Mouse (Mus musculus): ENCODE measurements around the gene Dusp15. TPM values are rescaled to one million over a fixed set of nuclear protein-coding genes. Genes with fewer than 3 reads are reported as not detected.

Gene Dusp15
- polyA plus RNA-seq, 1 experiment from 2014 or later = 0.60 TPM

DNA sequence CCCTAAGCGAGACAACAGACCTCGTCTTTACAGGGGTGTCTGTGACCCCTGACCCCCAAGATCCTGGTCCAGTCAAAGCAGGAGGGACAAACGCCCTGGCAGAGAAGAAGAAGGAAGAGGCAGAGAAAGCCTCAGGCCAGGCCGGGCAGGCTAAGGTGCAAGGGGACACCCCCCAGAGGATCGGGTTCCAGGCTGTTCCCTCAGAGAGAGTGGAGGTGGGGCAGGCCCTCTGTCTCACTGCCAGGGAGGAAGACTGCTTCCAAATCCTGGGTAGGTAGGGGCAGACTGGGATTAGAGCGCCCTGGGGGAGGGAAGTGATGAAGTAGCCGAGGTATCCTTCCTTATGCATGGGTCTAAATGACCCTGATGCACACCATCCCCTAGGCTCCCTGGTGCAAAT, 38.0 kb downstream of the Dusp15 start:
- H3K4me1 ChIP-seq = peaks cover 25% of the 10 kb centered on the region
- no peak for DNase-seq (ENCODE audit: low spot score)
- no peak overlapping the region for H3K27ac ChIP-seq (replicated peaks)
- no peaks in the 10 kb centered on the region for H3K9me3 ChIP-seq (replicated peaks)
- WGBS = 39% methylated on average over 7 of the region's 7 CpGs
- no peaks in the 10 kb centered on the region for H3K36me3 ChIP-seq
- no peak overlapping the region for H3K4me3 ChIP-seq
- H3K27me3 ChIP-seq (ENCODE audit: low read depth, poor library complexity, severe bottlenecking) = peaks cover 63% of the 10 kb centered on the region

DNA sequence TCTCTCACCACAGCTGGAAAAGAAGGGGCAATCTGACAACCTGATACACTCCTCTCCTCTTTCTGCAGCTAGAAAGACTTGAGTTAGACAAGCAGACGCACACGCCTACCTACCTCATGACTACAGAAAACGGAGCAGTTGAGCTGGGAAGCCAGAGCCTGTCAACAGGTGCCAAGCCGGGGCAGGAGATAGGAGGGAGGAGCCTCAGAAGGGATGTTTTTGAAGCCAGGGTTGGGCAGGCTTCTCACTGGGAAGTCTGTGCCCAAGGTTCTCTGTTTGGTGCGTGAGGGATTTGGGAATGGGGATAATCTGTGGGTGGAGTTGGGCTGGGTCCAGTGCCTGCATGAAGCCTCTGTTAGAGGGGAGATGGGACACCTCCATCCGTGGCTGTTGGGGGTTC, 40.1 kb downstream of the Dusp15 start:
- peaks cover 28% of the 10 kb centered on the region for H3K4me1 ChIP-seq
- no peak overlapping the region for H3K27ac ChIP-seq (replicated peaks)
- no peaks in the 10 kb centered on the region for H3K9me3 ChIP-seq (replicated peaks)
- no peaks in the 10 kb centered on the region for H3K36me3 ChIP-seq
- H3K4me3 ChIP-seq = no peak overlapping the region
- 24% methylated on average over 6 of the region's 6 CpGs for WGBS
- DNase-seq (ENCODE audit: low spot score) = no peak
- peaks cover 55% of the 10 kb centered on the region for H3K27me3 ChIP-seq (ENCODE audit: low read depth, poor library complexity, severe bottlenecking)

DNA sequence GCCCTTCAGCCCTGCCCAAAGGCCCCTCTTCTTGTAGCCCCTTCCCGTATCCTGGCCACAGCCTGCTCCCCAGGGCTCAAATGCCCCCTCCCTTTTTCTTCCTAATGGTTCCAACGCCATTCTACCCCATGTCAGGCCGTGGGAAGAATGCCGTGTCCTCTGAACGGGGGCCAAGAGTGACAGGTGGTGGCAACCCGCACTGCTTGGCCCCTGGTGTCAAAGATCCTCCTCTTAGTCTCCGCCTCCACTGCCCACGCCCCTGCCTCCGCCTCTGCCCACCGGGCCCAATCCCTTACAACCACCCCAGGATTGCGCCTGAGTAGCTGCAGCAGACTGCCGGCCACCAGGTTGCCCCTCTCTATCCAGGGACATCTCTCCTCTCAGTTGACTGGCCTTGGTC, 40.5 kb downstream of the Dusp15 start, which contains the start of gene Mylk2:
Gene Mylk2, plus strand, starts transcription at position 322 of the 400 bp plus-strand sequence.
- no peak within 1 kb of the TSS for H3K27ac ChIP-seq (replicated peaks)
- H3K27me3 ChIP-seq (ENCODE audit: low read depth, poor library complexity, severe bottlenecking) = peaks cover 55% of the 10 kb centered on the region
- H3K36me3 ChIP-seq = no peaks in the 10 kb centered on the region
- WGBS = 28% methylated on average over 12 of the region's 12 CpGs
- H3K4me3 ChIP-seq = no peak within 1 kb of the TSS
- DNase-seq (ENCODE audit: low spot score) = no peak
- peaks cover 28% of the 10 kb centered on the region for H3K4me1 ChIP-seq
- no peaks in the 10 kb centered on the region for H3K9me3 ChIP-seq (replicated peaks)

DNA sequence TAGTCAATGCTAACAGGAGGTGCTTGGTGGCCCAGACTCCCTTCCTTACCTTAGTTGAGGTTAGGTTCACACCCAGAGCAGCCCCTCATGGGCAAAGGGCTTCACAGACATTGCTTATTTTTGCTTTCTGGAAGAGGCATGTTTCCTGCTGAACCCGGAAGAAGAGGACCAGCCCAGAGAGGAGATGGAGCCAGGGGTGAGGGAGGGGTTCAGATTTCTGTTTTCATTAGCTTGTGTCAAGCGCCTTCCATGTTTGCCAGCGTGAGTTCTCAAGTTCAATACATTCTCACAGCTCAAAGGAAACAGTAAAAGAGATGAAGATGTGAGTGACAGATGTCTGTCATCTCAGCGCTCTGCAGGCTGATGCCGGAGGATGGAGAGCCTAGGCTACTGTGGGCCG, 41.6 kb downstream of the Dusp15 start:
- peaks cover 48% of the 10 kb centered on the region for H3K27me3 ChIP-seq (ENCODE audit: low read depth, poor library complexity, severe bottlenecking)
- no peaks in the 10 kb centered on the region for H3K36me3 ChIP-seq
- no peak overlapping the region for H3K27ac ChIP-seq (replicated peaks)
- H3K9me3 ChIP-seq (replicated peaks) = no peaks in the 10 kb centered on the region
- H3K4me3 ChIP-seq = no peak overlapping the region
- no peak for DNase-seq (ENCODE audit: low spot score)
- 88% methylated on average over 6 of the region's 6 CpGs for WGBS
- H3K4me1 ChIP-seq = peaks cover 34% of the 10 kb centered on the region

DNA sequence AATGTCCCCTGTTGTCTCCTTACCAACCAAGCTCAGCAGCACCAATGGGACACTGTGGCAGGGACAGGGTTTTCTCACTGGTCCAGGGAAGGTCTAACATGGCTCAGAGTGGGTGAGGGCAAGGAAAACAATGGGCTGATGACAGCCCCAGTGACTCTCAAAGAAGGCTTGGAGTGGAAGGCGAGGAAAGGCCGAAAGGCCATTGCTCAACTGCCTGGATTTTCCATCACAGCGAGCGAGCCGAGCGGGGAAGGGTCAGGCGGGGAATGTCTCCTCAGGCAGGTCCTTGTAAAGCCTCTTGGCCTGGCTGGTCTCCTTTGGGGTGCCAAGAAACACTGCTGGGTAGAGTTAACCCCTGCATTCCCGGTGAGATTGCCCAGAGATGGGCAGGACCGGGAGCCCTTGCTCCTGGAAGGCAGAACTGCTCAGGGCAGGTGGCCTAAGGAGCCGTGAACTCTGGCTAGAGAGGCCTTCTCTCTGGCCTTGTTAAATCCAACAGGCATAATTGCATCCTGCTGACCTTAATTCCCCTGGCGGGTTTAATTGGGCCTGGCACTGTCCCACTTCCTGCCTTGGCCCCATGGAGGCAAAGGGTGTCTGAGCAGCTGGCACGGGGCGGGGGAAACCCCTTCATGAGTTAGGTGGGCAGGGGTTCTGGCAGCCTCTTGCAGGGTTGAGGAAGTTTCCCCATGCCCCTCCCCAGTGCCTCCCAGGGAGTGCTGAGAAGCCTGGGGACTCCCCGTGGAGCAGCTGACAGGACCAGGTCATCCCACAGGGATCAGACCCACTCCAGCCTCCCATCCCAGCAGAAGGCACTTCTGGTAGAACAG, 44.2 kb downstream of the Dusp15 start:
- Histone ChIP-seq H3K27ac (replicated peaks) (no peak overlapping the region; the same call in 1 of the 2 replicates), H3K4me3 (no peak overlapping the region), H3K27me3 (ENCODE audit: low read depth, poor library complexity, severe bottlenecking) (peaks cover 25% of the 10 kb centered on the region), H3K36me3 (no peaks in the 10 kb centered on the region), H3K9me3 (replicated peaks) (no peaks in the 10 kb centered on the region), H3K4me1 (peaks cover 38% of the 10 kb centered on the region)
- no peak for DNase-seq (ENCODE audit: low spot score)
- WGBS = 55% methylated on average over 14 of the region's 14 CpGs

DNA sequence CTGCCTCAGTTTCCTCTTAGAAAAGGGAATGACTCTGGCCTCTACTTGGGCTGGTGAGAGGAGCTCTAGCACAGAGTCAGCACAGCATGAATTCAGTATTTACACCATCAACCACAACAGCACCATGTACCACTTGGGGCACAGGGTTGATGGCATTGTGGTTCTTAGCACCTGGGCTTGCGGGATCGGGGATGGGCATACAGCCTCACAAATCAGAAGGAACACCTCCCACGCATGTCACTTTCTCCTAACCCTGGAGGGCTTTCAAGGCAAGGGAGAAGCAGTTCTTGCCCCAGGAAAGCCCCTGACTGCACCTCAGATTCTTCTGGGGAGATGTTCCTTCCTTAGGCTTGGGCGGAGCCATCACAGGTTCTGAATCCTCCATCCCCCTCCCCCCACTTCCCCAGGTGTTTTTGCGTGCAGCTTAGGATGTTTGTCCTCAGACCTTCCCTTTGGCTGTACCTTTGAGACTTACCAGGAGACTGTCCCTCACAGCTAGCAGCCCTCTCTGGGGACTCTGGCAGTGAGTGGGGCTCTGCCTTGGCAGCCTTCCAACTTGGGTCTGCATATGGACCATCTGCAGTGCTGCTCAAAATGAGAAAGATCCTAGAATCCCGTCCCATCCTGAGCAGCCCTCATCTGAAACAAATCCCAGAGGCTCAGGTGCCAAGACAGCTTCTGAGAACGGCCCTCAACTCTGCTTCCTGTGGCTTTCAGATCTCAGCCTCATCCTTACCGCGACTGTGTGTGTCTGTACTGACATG, 45.0 kb downstream of the Dusp15 start:
- Histone ChIP-seq H3K27me3 (ENCODE audit: low read depth, poor library complexity, severe bottlenecking) (peaks cover 16% of the 10 kb centered on the region), H3K36me3 (no peaks in the 10 kb centered on the region), H3K4me3 (no peak overlapping the region), H3K9me3 (replicated peaks) (no peaks in the 10 kb centered on the region), H3K27ac (replicated peaks) (no peak overlapping the region), H3K4me1 (peaks cover 47% of the 10 kb centered on the region)
- no peak for DNase-seq (ENCODE audit: low spot score)
- 69% methylated on average over 9 of the region's 9 CpGs for WGBS

DNA sequence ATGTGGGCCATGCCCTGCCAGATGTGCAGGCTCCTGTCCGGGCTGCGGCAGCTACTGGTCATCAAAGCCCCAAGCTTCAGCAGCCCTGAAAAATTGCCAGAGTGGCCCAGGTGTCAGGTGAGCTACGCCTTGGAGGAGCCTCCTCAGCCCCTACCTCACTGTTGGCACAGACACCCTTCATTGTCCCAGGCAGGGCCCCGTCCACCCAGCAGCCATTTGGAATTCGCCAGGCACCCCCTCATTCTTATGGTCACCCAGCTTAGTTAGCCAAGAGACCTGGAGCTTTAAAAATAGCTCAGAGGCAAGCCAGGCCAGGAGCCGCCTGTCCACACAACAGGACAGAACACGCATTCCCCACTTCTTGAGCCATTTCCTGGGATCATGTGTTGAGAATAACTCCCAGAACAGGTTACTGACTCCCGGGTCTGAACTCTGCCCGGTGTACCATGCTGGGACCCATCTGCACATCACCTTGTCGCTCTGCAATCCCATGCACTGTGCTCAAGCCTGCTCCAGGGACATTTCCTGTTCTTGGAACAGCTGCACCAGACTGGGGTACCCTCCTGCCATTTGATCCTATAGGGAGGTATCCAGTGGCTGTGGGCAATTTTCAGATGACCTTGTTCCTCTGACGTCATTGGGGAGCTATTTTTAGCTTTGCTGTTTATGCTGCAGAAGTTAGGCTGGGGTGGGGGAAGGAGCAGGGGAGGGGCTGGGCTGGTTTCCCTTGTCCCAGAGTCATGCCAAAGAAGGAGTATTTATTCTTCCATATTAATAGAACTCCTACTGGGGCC, 46.3 kb downstream of the Dusp15 start:
- 68% methylated on average over 11 of the region's 11 CpGs for WGBS
- no peak for DNase-seq (ENCODE audit: low spot score)
- Histone ChIP-seq H3K9me3 (replicated peaks) (no peaks in the 10 kb centered on the region), H3K4me1 (peaks cover 45% of the 10 kb centered on the region), H3K27ac (replicated peaks) (no peak overlapping the region), H3K36me3 (no peaks in the 10 kb centered on the region), H3K27me3 (ENCODE audit: low read depth, poor library complexity, severe bottlenecking) (peaks cover 4% of the 10 kb centered on the region; the same call in 1 of the 2 replicates), H3K4me3 (no peak overlapping the region)

DNA sequence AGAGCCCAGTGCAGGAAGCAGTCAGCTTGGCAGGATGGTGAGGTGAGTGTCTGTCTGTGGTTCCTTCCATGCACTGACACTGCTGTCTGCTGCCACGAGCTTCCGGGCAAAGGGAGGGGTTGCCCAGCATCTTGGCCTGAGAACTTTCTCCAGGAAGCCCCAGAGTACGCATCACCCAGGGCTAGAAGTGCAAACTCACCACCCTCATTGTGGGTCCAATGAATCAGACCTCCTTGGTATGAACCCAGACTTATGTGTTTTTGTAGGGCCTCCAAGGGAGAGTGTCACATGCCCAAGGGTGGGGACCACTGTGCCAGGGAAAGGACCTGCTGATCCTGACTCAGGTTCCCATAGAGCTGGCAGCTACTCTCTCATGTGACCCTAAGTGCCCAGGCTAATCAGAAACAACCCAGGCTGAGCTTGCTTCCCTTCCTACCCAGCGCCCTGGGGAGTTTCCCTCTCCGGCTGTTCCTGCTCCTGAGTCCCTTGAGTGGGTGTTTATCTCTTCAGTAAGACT, 47.3 kb downstream of the Dusp15 start:
- Histone ChIP-seq H3K4me1 (peaks cover 45% of the 10 kb centered on the region), H3K9me3 (replicated peaks) (no peaks in the 10 kb centered on the region), H3K27ac (replicated peaks) (no peak overlapping the region)

DNA sequence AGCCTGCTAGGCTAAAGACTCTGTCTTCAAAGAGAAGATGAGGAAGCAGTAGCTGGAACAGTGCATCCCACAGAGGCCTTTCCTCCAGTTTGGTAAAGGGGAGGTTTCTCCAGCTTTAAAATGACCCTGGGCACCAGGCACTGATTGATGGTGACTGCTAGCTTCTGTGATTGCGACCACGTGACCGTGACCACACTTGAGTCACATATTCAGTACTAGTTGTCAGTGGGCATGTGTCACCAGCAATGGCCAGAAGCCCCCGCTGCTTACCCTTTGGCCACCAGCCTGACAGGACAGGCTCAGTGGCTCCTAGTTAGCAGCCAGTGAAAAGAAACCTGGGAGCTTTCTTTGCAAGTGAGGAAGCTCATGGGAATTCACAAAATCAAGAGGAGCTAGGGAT, 47.9 kb downstream of the Dusp15 start:
- no peak overlapping the region for H3K4me3 ChIP-seq
- H3K4me1 ChIP-seq = peaks cover 45% of the 10 kb centered on the region
- 89% methylated on average over 4 of the region's 4 CpGs for WGBS
- H3K27me3 ChIP-seq (ENCODE audit: low read depth, poor library complexity, severe bottlenecking) = 0 out of 2 replicates have a peak, but pooled peaks cover 2% of the 10 kb centered on the region
- DNase-seq (ENCODE audit: low spot score) = no peak
- H3K9me3 ChIP-seq (replicated peaks) = no peaks in the 10 kb centered on the region
- peaks cover 7% of the 10 kb centered on the region; the same call in 1 of the 2 replicates for H3K36me3 ChIP-seq
- H3K27ac ChIP-seq (replicated peaks) = no peak overlapping the region

More for the DNA sequence above, 47.3 kb downstream of the Dusp15 start:
- no peak for DNase-seq (ENCODE audit: low spot score)
- H3K36me3 ChIP-seq = peaks cover 7% of the 10 kb centered on the region; the same call in 1 of the 2 replicates
- H3K4me3 ChIP-seq = no peak overlapping the region
- 0 out of 2 replicates have a peak, but pooled peaks cover 2% of the 10 kb centered on the region for H3K27me3 ChIP-seq (ENCODE audit: low read depth, poor library complexity, severe bottlenecking)
- WGBS = 77% methylated on average over 5 of the region's 5 CpGs

DNA sequence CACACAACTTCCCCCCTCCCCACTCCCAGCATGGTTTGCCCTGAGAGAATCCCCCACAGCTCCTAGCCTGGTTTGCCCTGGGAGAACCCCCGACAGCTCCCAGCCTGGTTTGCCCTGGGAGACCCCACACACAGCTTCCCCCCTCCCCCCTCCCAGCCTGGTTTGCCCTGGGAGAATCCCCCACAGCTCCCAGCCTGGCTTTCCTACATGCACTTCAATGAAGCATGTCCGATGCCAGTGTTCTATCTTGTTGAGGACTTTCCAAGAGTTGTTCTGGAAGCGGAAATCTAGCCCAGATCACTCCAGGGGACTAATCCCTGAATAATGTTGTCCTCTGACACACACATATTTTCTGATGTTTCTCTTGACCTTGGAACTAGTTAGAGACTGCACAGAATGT, 48.8 kb downstream of the Dusp15 start:
- peaks cover 44% of the 10 kb centered on the region for H3K4me1 ChIP-seq
- peaks cover 7% of the 10 kb centered on the region; the same call in 1 of the 2 replicates for H3K36me3 ChIP-seq
- no peaks in the 10 kb centered on the region for H3K9me3 ChIP-seq (replicated peaks)
- 0 out of 2 replicates have a peak, but pooled peaks cover 2% of the 10 kb centered on the region for H3K27me3 ChIP-seq (ENCODE audit: low read depth, poor library complexity, severe bottlenecking)
- DNase-seq (ENCODE audit: low spot score) = no peak
- no peak overlapping the region for H3K27ac ChIP-seq (replicated peaks)
- H3K4me3 ChIP-seq = no peak overlapping the region
- WGBS = 21% methylated on average over 3 of the region's 3 CpGs

DNA sequence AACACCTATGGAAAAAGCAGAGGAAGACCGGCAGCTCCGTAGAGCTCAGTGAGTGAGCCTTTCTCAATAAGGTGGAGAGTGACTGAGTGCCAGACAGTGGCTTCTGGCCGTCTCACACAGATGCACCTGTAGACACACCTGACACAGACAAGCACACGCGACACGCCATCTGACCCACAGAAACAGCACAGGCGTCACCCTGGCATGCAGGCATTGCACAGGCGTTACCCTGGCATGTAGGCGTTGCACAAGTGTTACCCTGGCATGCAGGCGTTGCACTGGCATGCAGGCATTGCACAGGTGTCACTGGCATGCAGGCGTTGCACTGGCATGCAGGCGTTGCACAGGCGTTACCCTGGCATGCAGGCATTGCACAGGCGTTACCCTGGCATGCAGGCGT, 50.2 kb downstream of the Dusp15 start:
- no peak for DNase-seq (ENCODE audit: low spot score)
- 92% methylated on average over 15 of the region's 15 CpGs for WGBS
- no peak overlapping the region for H3K27ac ChIP-seq (replicated peaks)
- H3K4me1 ChIP-seq = peaks cover 32% of the 10 kb centered on the region
- peaks cover 10% of the 10 kb centered on the region for H3K36me3 ChIP-seq
- H3K4me3 ChIP-seq = no peak overlapping the region
- no peaks in the 10 kb centered on the region for H3K9me3 ChIP-seq (replicated peaks)
- H3K27me3 ChIP-seq (ENCODE audit: low read depth, poor library complexity, severe bottlenecking) = 0 out of 2 replicates have a peak, but pooled peaks cover 2% of the 10 kb centered on the region

DNA sequence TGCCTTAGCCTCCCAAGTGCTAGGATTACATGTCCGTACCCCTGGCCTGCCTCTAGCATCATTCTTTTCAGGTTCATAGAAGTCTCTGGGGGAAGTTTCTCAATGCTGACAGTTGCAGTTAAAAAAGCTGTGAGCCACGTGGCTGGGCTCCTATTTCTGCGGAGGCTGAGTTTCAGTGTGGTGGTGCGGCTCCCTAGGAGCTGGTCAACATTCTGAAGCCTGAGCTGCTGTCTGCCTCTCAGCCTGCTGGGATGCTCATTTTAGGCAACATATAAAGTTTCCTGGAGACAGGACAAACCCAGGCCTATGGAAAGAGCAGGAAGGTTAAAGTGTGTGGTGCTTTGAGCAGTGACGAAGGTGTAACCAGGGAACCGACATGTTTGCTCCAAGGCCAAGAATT, 52.5 kb downstream of the Dusp15 start:
- Histone ChIP-seq H3K36me3 (peaks cover 33% of the 10 kb centered on the region), H3K27me3 (ENCODE audit: low read depth, poor library complexity, severe bottlenecking) (0 out of 2 replicates have a peak, but pooled peaks cover 2% of the 10 kb centered on the region), H3K9me3 (replicated peaks) (no peaks in the 10 kb centered on the region), H3K27ac (replicated peaks) (no peak overlapping the region), H3K4me1 (peaks cover 20% of the 10 kb centered on the region), H3K4me3 (no peak overlapping the region)
- 75% methylated on average over 6 of the region's 6 CpGs for WGBS
- DNase-seq (ENCODE audit: low spot score) = no peak
